Mouse (Mus musculus) cortical plate, adult 2 months (tissue): ENCODE results near the gene Spag17.

Source experiments
- CTCF ChIP-seq: fragments of 200-500 bp; IDR thresholded peaks from 2 replicates; pipeline ENCODE4 v1.5.1; 2011; ENCODE audit warnings: mild to moderate bottlenecking, control low read depth, low read length; ENCODE audit not compliant: insufficient read depth; ENCODE audit errors: extremely low read depth
- POLR2A ChIP-seq: fragments of 200-500 bp; IDR thresholded peaks from 2 replicates; pipeline ENCODE4 v1.6.1; 2011; ENCODE audit warnings: mild to moderate bottlenecking, low read length, control low read depth; ENCODE audit not compliant: insufficient read depth; ENCODE audit errors: extremely low read depth

GRCm38 (mm10) chr3:99875137-99875536 is 10.1 kb upstream of the Spag17 start:
- no peak for TF ChIP-seq CTCF
- no peak for TF ChIP-seq POLR2A
